Mouse (Mus musculus) embryonic facial prominence, embryonic 14.5 days (tissue): ENCODE results near the gene Prkcz. TPM values are rescaled to one million over a fixed set of nuclear protein-coding genes. Genes with fewer than 3 reads are reported as not detected.
A peak's percentile ranks its signal among the peaks of the same experiment; 100 is the strongest.

Experiments used
- ATAC-seq: fragments of 200-750 bp; cut with Nextera tagmentation; 2 replicates; pipeline ENCODE4 v1.8.0; 2017; ENCODE audit warnings: low read depth, moderate number of reproducible peaks, moderate TSS enrichment
- DNase-seq: peaks from one replicate; pipeline ENCODE4 v3.0.0-alpha.2; 2015; ENCODE audit warnings: low spot score
- H3K27ac ChIP-seq: fragments of 300-500 bp; sonication (generic); replicated peaks from 2 replicates; pipeline ENCODE4 v1.5.1; 2014; ENCODE audit warnings: low read depth, mild to moderate bottlenecking, low read length, moderate library complexity
- H3K27me3 ChIP-seq: fragments of 300-500 bp; sonication (generic); replicated peaks from 2 replicates; pipeline ENCODE4 v1.6.1; 2014; ENCODE audit warnings: low read length; ENCODE audit not compliant: control insufficient read depth, insufficient read depth
- H3K36me3 ChIP-seq: fragments of 300-500 bp; sonication (generic); 2 replicates; pipeline ENCODE4 v1.6.1; 2014; ENCODE audit warnings: low read length, mixed read lengths; ENCODE audit not compliant: control insufficient read depth, insufficient read depth
- H3K4me1 ChIP-seq: fragments of 300-500 bp; sonication (generic); 2 replicates; pipeline ENCODE4 v1.6.1; 2014; ENCODE audit warnings: antibody characterized with exemption, low read length; ENCODE audit not compliant: control insufficient read depth, insufficient read depth
- H3K4me2 ChIP-seq: fragments of 300-500 bp; sonication (generic); 2 replicates; pipeline ENCODE4 v1.6.1; 2014; ENCODE audit warnings: low read depth, mild to moderate bottlenecking, low read length, moderate library complexity, mixed read lengths
- H3K4me3 ChIP-seq: fragments of 300-500 bp; sonication (generic); 2 replicates; pipeline ENCODE4 v1.5.1; 2014; ENCODE audit warnings: low read depth, mild to moderate bottlenecking, low read length
- H3K9ac ChIP-seq: fragments of 300-500 bp; sonication (generic); 2 replicates; pipeline ENCODE4 v1.6.1; 2014; ENCODE audit warnings: low read depth, mild to moderate bottlenecking, low read length, moderate library complexity, mixed read lengths
- H3K9me3 ChIP-seq: fragments of 300-500 bp; sonication (generic); 2 replicates; pipeline ENCODE4 v1.6.1; 2016; ENCODE audit warnings: low read length; ENCODE audit not compliant: control insufficient read depth
- WGBS: fragments of 180-500 bp; shearing (Covaris S2); extraction: QIAGEN DNeasy Blood & Tissue Kit; methylation state at CpG from one replicate; pipeline ENCODE4 v1.1.7; 2014; 5-methylcytosine and 5-hydroxymethylcytosine counted together
- polyA plus RNA-seq: library from polyadenylated mRNA; unstranded; fragments of >200 nt; fragmentation: Nextera tagmentation; extraction: Ambion mirVana; gene quantifications from 2 replicates; pipeline ENCODE4 v1.2.1, GENCODE M21; 2014

Prkcz gene
- polyA plus RNA-seq, 1 experiment from 2014 or later: 9.8 TPM

GRCm38 (mm10) chr4:155308068-155308467, 53.1 kb downstream of the Prkcz start:
- Histone ChIP-seq H3K9ac (peak overlapping the region; percentile 47), H3K4me3 (no peak overlapping the region), H3K27ac (peak overlapping the region; percentile 49), H3K9me3 (no peaks in the 10 kb centered on the region), H3K27me3 (no peaks in the 10 kb centered on the region), H3K36me3 (no peaks in the 10 kb centered on the region), H3K4me1 (no peaks in the 10 kb centered on the region; the same call in 1 of the 2 replicates), H3K4me2 (peak overlapping the region; percentile 34)
- ATAC-seq (peak; percentile 96), DNase-seq (peak; percentile 96)
- WGBS: 0% methylated on average over 10 of the region's 11 CpGs

GRCm38 (mm10) chr4:155307591-155307990, 53.6 kb downstream of the Prkcz start:
- H3K27me3 ChIP-seq: no peaks in the 10 kb centered on the region
- peak overlapping the region; percentile 49 for H3K27ac ChIP-seq
- H3K4me2 ChIP-seq: peak overlapping the region; percentile 34
- ATAC-seq: peak; percentile 17; the same call in 1 of the 2 replicates
- WGBS: 75% methylated on average over 5 of the region's 5 CpGs
- no peak for DNase-seq
- peak overlapping the region; percentile 47 for H3K9ac ChIP-seq
- no peaks in the 10 kb centered on the region for H3K36me3 ChIP-seq
- H3K9me3 ChIP-seq: no peaks in the 10 kb centered on the region
- no peaks in the 10 kb centered on the region; the same call in 1 of the 2 replicates for H3K4me1 ChIP-seq
- no peak overlapping the region for H3K4me3 ChIP-seq

GRCm38 (mm10) chr4:155306356-155307242, 54.6 kb downstream of the Prkcz start:
- 62% methylated on average over 24 of the region's 24 CpGs for WGBS
- Histone ChIP-seq H3K27ac (no peak overlapping the region), H3K4me1 (no peaks in the 10 kb centered on the region; the same call in 1 of the 2 replicates), H3K4me3 (no peak overlapping the region), H3K36me3 (no peaks in the 10 kb centered on the region), H3K9ac (no peak overlapping the region), H3K4me2 (no peak overlapping the region), H3K9me3 (no peaks in the 10 kb centered on the region), H3K27me3 (no peaks in the 10 kb centered on the region)
- ATAC-seq: no peak
- no peak for DNase-seq

GRCm38 (mm10) chr4:155305531-155306031, 55.6 kb downstream of the Prkcz start:
- no peak overlapping the region for H3K9ac ChIP-seq
- no peaks in the 10 kb centered on the region for H3K36me3 ChIP-seq
- no peaks in the 10 kb centered on the region for H3K9me3 ChIP-seq
- ATAC-seq (no peak), DNase-seq (peak; percentile 29)
- H3K27me3 ChIP-seq: no peaks in the 10 kb centered on the region
- no peak overlapping the region for H3K4me3 ChIP-seq
- H3K4me2 ChIP-seq: no peak overlapping the region
- H3K27ac ChIP-seq: no peak overlapping the region
- no peaks in the 10 kb centered on the region; the same call in 1 of the 2 replicates for H3K4me1 ChIP-seq
- 50% methylated on average over 8 of the region's 8 CpGs for WGBS

- Histone ChIP-seq H3K9me3 (no peaks in the 10 kb centered on the region), H3K4me3 (no peak overlapping the region), H3K36me3 (no peaks in the 10 kb centered on the region), H3K27me3 (no peaks in the 10 kb centered on the region), H3K27ac (no peak overlapping the region), H3K9ac (no peak overlapping the region), H3K4me1 (no peaks in the 10 kb centered on the region; the same call in 1 of the 2 replicates), H3K4me2 (no peak overlapping the region)
- DNase-seq (no peak), ATAC-seq (no peak)
- WGBS: 82% methylated on average over 7 of the region's 7 CpGs
Observed at GRCm38 (mm10) chr4:155304508-155305096, 56.6 kb downstream of the Prkcz start.

- Histone ChIP-seq H3K4me3 (no peak overlapping the region), H3K4me1 (no peaks in the 10 kb centered on the region; the same call in 1 of the 2 replicates), H3K27me3 (no peaks in the 10 kb centered on the region), H3K9me3 (no peaks in the 10 kb centered on the region), H3K36me3 (no peaks in the 10 kb centered on the region), H3K27ac (peak overlapping the region; percentile 69; the same call in 1 of the 2 replicates), H3K4me2 (no peak overlapping the region), H3K9ac (no peak overlapping the region)
- DNase-seq (peak; percentile 10), ATAC-seq (no peak; the same call in 1 of the 2 replicates)
- 42% methylated on average over 4 of the region's 4 CpGs for WGBS
Observed at GRCm38 (mm10) chr4:155301965-155302364, 59.2 kb downstream of the Prkcz start.

GRCm38 (mm10) chr4:155301098-155301447, 60.1 kb downstream of the Prkcz start:
- H3K4me1 ChIP-seq: no peaks in the 10 kb centered on the region
- H3K9ac ChIP-seq: no peak overlapping the region
- peak overlapping the region; percentile 69; the same call in 1 of the 2 replicates for H3K27ac ChIP-seq
- H3K36me3 ChIP-seq: no peaks in the 10 kb centered on the region
- H3K4me3 ChIP-seq: no peak overlapping the region
- no peaks in the 10 kb centered on the region for H3K9me3 ChIP-seq
- H3K4me2 ChIP-seq: no peak overlapping the region
- DNase-seq (no peak), ATAC-seq (no peak)
- no peaks in the 10 kb centered on the region for H3K27me3 ChIP-seq
- WGBS: 86% methylated on average over 7 of the region's 7 CpGs

- H3K27ac ChIP-seq: no peak overlapping the region
- DNase-seq: no peak
- H3K9me3 ChIP-seq: no peaks in the 10 kb centered on the region
- ATAC-seq: no peak
- no peaks in the 10 kb centered on the region for H3K4me1 ChIP-seq
- H3K9ac ChIP-seq: no peak overlapping the region
- H3K36me3 ChIP-seq: no peaks in the 10 kb centered on the region
- no peaks in the 10 kb centered on the region for H3K27me3 ChIP-seq
- H3K4me2 ChIP-seq: no peak overlapping the region
- WGBS: 73% methylated on average over 21 of the region's 21 CpGs
- H3K4me3 ChIP-seq: no peak overlapping the region
Observed at GRCm38 (mm10) chr4:155300421-155301097, 60.6 kb downstream of the Prkcz start.
